Mouse (Mus musculus) kidney, adult 2 months (tissue): ENCODE results near the gene Arid4a.

Source experiments
- CTCF ChIP-seq: fragments of 200-500 bp; conservative IDR thresholded peaks from 2 replicates; pipeline ENCODE4 v1.5.1; 2011; ENCODE audit warnings: low read depth, mild to moderate bottlenecking, control low read depth, low read length, moderate library complexity, mixed read lengths; ENCODE audit not compliant: insufficient read depth, insufficient read length
- POLR2A ChIP-seq: fragments of 200-500 bp; IDR thresholded peaks from one replicate; pipeline ENCODE4 v1.6.1; 2011; ENCODE audit warnings: low read depth, low read length, control low read depth

GRCm38 (mm10) chr12:71069846-71070245 is 54.1 kb downstream of the Arid4a start:
- TF ChIP-seq CTCF (no peak), POLR2A (no peak)
